Mouse (Mus musculus): Measurements from ENCODE around the gene Tceal9. TPM values are rescaled to one million over a fixed set of nuclear protein-coding genes. Genes with fewer than 3 reads are reported as not detected.
"Not testable (repeated sequence)": the region's sequence is repeated elsewhere in the genome, so short reads cannot be mapped to it uniquely, and the experiment has no call there.

The Tceal9 gene
- polyA plus RNA-seq, 1 experiment from 2014 or later = 760 TPM

- no peaks in the 10 kb centered on the region for H3K4me1 ChIP-seq (ENCODE audit: control insufficient read depth, insufficient read depth, low read length)
- no peak overlapping the region for H3K9ac ChIP-seq (replicated peaks; ENCODE audit: low read length)
- no peak for DNase-seq (ENCODE audit: low spot score)
- no peak for ATAC-seq (replicated peaks; ENCODE audit: insufficient number of reproducible peaks, low FRiP score, low TSS enrichment, low read depth)
- H3K27ac ChIP-seq (replicated peaks; ENCODE audit: low read depth, low read length) = no peak overlapping the region
- H3K9me3 ChIP-seq (replicated peaks; ENCODE audit: control insufficient read depth, low read length) = no peaks in the 10 kb centered on the region
- H3K27me3 ChIP-seq (ENCODE audit: control insufficient read depth, insufficient read depth, low read length) = no peaks in the 10 kb centered on the region
- H3K4me3 ChIP-seq (ENCODE audit: low read depth, low read length) = no peak overlapping the region
- H3K36me3 ChIP-seq (replicated peaks; ENCODE audit: control insufficient read depth, insufficient read depth, low read depth, low read length) = no peaks in the 10 kb centered on the region
- WGBS = 82% methylated on average over 7 of the region's 7 CpGs
- H3K4me2 ChIP-seq (ENCODE audit: low read depth, low read length) = no peak overlapping the region
Measured at GRCm38 (mm10) chrX:136249671-136250070, 4.8 kb downstream of the Tceal9 start.

- Histone ChIP-seq H3K36me3 (replicated peaks; ENCODE audit: control insufficient read depth, insufficient read depth, low read depth, low read length) (no peaks in the 10 kb centered on the region), H3K27ac (replicated peaks; ENCODE audit: low read depth, low read length) (no peak overlapping the region), H3K4me1 (ENCODE audit: control insufficient read depth, insufficient read depth, low read length) (no peaks in the 10 kb centered on the region), H3K4me3 (ENCODE audit: low read depth, low read length) (no peak overlapping the region), H3K27me3 (ENCODE audit: control insufficient read depth, insufficient read depth, low read length) (no peaks in the 10 kb centered on the region), H3K4me2 (ENCODE audit: low read depth, low read length) (no peak overlapping the region), H3K9me3 (replicated peaks; ENCODE audit: control insufficient read depth, low read length) (no peaks in the 10 kb centered on the region), H3K9ac (replicated peaks; ENCODE audit: low read length) (no peak overlapping the region)
- ATAC-seq (replicated peaks; ENCODE audit: insufficient number of reproducible peaks, low FRiP score, low TSS enrichment, low read depth) = no peak
- no peak for DNase-seq (ENCODE audit: low spot score)
- 76% methylated on average over 6 of the region's 6 CpGs for WGBS
Measured at GRCm38 (mm10) chrX:136252023-136252729, 7.3 kb downstream of the Tceal9 start.

- Histone ChIP-seq H3K4me2 (ENCODE audit: low read depth, low read length) (no peak overlapping the region), H3K36me3 (replicated peaks; ENCODE audit: control insufficient read depth, insufficient read depth, low read depth, low read length) (no peaks in the 10 kb centered on the region), H3K9me3 (replicated peaks; ENCODE audit: control insufficient read depth, low read length) (no peaks in the 10 kb centered on the region), H3K27ac (replicated peaks; ENCODE audit: low read depth, low read length) (no peak overlapping the region), H3K4me1 (ENCODE audit: control insufficient read depth, insufficient read depth, low read length) (no peaks in the 10 kb centered on the region), H3K27me3 (ENCODE audit: control insufficient read depth, insufficient read depth, low read length) (no peaks in the 10 kb centered on the region), H3K4me3 (ENCODE audit: low read depth, low read length) (no peak overlapping the region), H3K9ac (replicated peaks; ENCODE audit: low read length) (no peak overlapping the region)
- 76% methylated on average over 5 of the region's 5 CpGs for WGBS
- no peak for DNase-seq (ENCODE audit: low spot score)
- no peak for ATAC-seq (replicated peaks; ENCODE audit: insufficient number of reproducible peaks, low FRiP score, low TSS enrichment, low read depth)
Measured at GRCm38 (mm10) chrX:136267720-136268119, 22.8 kb downstream of the Tceal9 start.

GRCm38 (mm10) chrX:136268173-136268572, 23.3 kb downstream of the Tceal9 start:
- H3K27ac ChIP-seq (replicated peaks; ENCODE audit: low read depth, low read length) = no peak overlapping the region
- 75% methylated on average over 4 of the region's 4 CpGs for WGBS
- H3K36me3 ChIP-seq (replicated peaks; ENCODE audit: control insufficient read depth, insufficient read depth, low read depth, low read length) = no peaks in the 10 kb centered on the region
- no peak overlapping the region for H3K4me3 ChIP-seq (ENCODE audit: low read depth, low read length)
- no peak overlapping the region for H3K4me2 ChIP-seq (ENCODE audit: low read depth, low read length)
- no peak overlapping the region for H3K9ac ChIP-seq (replicated peaks; ENCODE audit: low read length)
- H3K9me3 ChIP-seq (replicated peaks; ENCODE audit: control insufficient read depth, low read length) = no peaks in the 10 kb centered on the region
- H3K27me3 ChIP-seq (ENCODE audit: control insufficient read depth, insufficient read depth, low read length) = no peaks in the 10 kb centered on the region
- H3K4me1 ChIP-seq (ENCODE audit: control insufficient read depth, insufficient read depth, low read length) = no peaks in the 10 kb centered on the region
- ATAC-seq (replicated peaks; ENCODE audit: insufficient number of reproducible peaks, low FRiP score, low TSS enrichment, low read depth) (no peak), DNase-seq (ENCODE audit: low spot score) (no peak)

- Histone ChIP-seq H3K9ac (replicated peaks; ENCODE audit: low read length) (peak within 1 kb of the TSS; percentile 44), H3K4me3 (ENCODE audit: low read depth, low read length) (peak within 1 kb of the TSS; percentile 43), H3K4me2 (ENCODE audit: low read depth, low read length) (peak within 1 kb of the TSS; percentile 29)
- ATAC-seq (replicated peaks; ENCODE audit: insufficient number of reproducible peaks, low FRiP score, low TSS enrichment, low read depth) = peak; percentile 97
- not testable (repeated sequence) for H3K27ac ChIP-seq (replicated peaks; ENCODE audit: low read depth, low read length); H3K36me3 ChIP-seq (replicated peaks; ENCODE audit: control insufficient read depth, insufficient read depth, low read depth, low read length); H3K4me1 ChIP-seq (ENCODE audit: control insufficient read depth, insufficient read depth, low read length); H3K9me3 ChIP-seq (replicated peaks; ENCODE audit: control insufficient read depth, low read length); H3K27me3 ChIP-seq (ENCODE audit: control insufficient read depth, insufficient read depth, low read length)
- peak; percentile 10 for DNase-seq (ENCODE audit: low spot score)
- WGBS = 32% methylated on average over 11 of the region's 30 CpGs
Measured at GRCm38 (mm10) chrX:136269743-136270392, 25.0 kb downstream of the Tceal9 start, which contains the start of gene Bex3. Gene Bex3, plus strand, starts transcription at chrX:136270253.

- H3K27ac ChIP-seq (replicated peaks; ENCODE audit: low read depth, low read length); H3K4me1 ChIP-seq (ENCODE audit: control insufficient read depth, insufficient read depth, low read length); H3K27me3 ChIP-seq (ENCODE audit: control insufficient read depth, insufficient read depth, low read length); H3K9me3 ChIP-seq (replicated peaks; ENCODE audit: control insufficient read depth, low read length); H3K36me3 ChIP-seq (replicated peaks; ENCODE audit: control insufficient read depth, insufficient read depth, low read depth, low read length): not testable (repeated sequence)
- Histone ChIP-seq H3K4me3 (ENCODE audit: low read depth, low read length) (peak overlapping the region; percentile 43), H3K4me2 (ENCODE audit: low read depth, low read length) (peak overlapping the region; percentile 29), H3K9ac (replicated peaks; ENCODE audit: low read length) (peak overlapping the region; percentile 44)
- WGBS = 21% methylated on average over 8 of the region's 60 CpGs
- ATAC-seq (replicated peaks; ENCODE audit: insufficient number of reproducible peaks, low FRiP score, low TSS enrichment, low read depth) = peak; percentile 66
- peak; percentile 60 for DNase-seq (ENCODE audit: low spot score)
Measured at GRCm38 (mm10) chrX:136270393-136271111, 25.7 kb downstream of the Tceal9 start.

- Histone ChIP-seq H3K27ac (replicated peaks; ENCODE audit: low read depth, low read length) (no peak overlapping the region), H3K27me3 (ENCODE audit: control insufficient read depth, insufficient read depth, low read length) (no peaks in the 10 kb centered on the region), H3K4me1 (ENCODE audit: control insufficient read depth, insufficient read depth, low read length) (no peaks in the 10 kb centered on the region), H3K9me3 (replicated peaks; ENCODE audit: control insufficient read depth, low read length) (no peaks in the 10 kb centered on the region), H3K9ac (replicated peaks; ENCODE audit: low read length) (no peak overlapping the region), H3K4me2 (ENCODE audit: low read depth, low read length) (no peak overlapping the region), H3K36me3 (replicated peaks; ENCODE audit: control insufficient read depth, insufficient read depth, low read depth, low read length) (no peaks in the 10 kb centered on the region), H3K4me3 (ENCODE audit: low read depth, low read length) (no peak overlapping the region)
- WGBS = 10% methylated on average over 3 of the region's 3 CpGs
- peak; percentile 45 for DNase-seq (ENCODE audit: low spot score)
- no peak for ATAC-seq (replicated peaks; ENCODE audit: insufficient number of reproducible peaks, low FRiP score, low TSS enrichment, low read depth)
Measured at GRCm38 (mm10) chrX:136274542-136274941, 29.7 kb downstream of the Tceal9 start.

GRCm38 (mm10) chrX:136275386-136275785, 30.5 kb downstream of the Tceal9 start:
- no peaks in the 10 kb centered on the region for H3K36me3 ChIP-seq (replicated peaks; ENCODE audit: control insufficient read depth, insufficient read depth, low read depth, low read length)
- H3K27me3 ChIP-seq (ENCODE audit: control insufficient read depth, insufficient read depth, low read length) = no peaks in the 10 kb centered on the region
- H3K4me2 ChIP-seq (ENCODE audit: low read depth, low read length) = no peak overlapping the region
- 40% methylated on average over 3 of the region's 3 CpGs for WGBS
- no peak for ATAC-seq (replicated peaks; ENCODE audit: insufficient number of reproducible peaks, low FRiP score, low TSS enrichment, low read depth)
- no peak overlapping the region for H3K27ac ChIP-seq (replicated peaks; ENCODE audit: low read depth, low read length)
- no peak overlapping the region for H3K4me3 ChIP-seq (ENCODE audit: low read depth, low read length)
- DNase-seq (ENCODE audit: low spot score) = peak; percentile 11
- H3K4me1 ChIP-seq (ENCODE audit: control insufficient read depth, insufficient read depth, low read length) = no peaks in the 10 kb centered on the region
- H3K9me3 ChIP-seq (replicated peaks; ENCODE audit: control insufficient read depth, low read length) = no peaks in the 10 kb centered on the region
- H3K9ac ChIP-seq (replicated peaks; ENCODE audit: low read length) = no peak overlapping the region
